ENCODE assay signal across 26 mouse cellular contexts in genomic region chr3:80781144-80781530, GRCm38 (mm10). TPM values are rescaled to one million over a fixed set of nuclear protein-coding genes. Genes with fewer than 3 reads are reported as not detected.
"Had no signal": no experiment of that assay in that cellular context is flagged by ENCODE, and none has a peak within 500 bp of the region (broad histone marks: within the 10 kb centered on the region; RNA-seq: fewer than 3 reads in every experiment).

No protein-coding gene starts in this region.

- H3K4me2 ChIP-seq: heart, embryonic 12.5 days; hindbrain, embryonic 12.5 days; hindbrain, embryonic 14.5 days; limb, embryonic 13.5 days; limb, embryonic 15.5 days; liver, embryonic 12.5 days had no signal

- H3K4me1 ChIP-seq: heart, embryonic 10.5 days; heart, embryonic 12.5 days; hindbrain, embryonic 10.5 days; hindbrain, embryonic 12.5 days; limb, embryonic 13.5 days; limb, embryonic 15.5 days; liver, embryonic 12.5 days had no signal

- H3K27ac ChIP-seq: gastrocnemius, adult 2 months; heart, embryonic 10.5 days; hindbrain, embryonic 10.5 days; hindbrain, embryonic 12.5 days; hindbrain, embryonic 14.5 days; layer of hippocampus, adult 2 months; left cerebral cortex, adult 2 months; limb, embryonic 13.5 days; limb, embryonic 15.5 days; liver, embryonic 12.5 days; liver, embryonic 14.5 days had no signal

- H3K27me3 ChIP-seq: heart, embryonic 12.5 days; hindbrain, embryonic 12.5 days; limb, embryonic 13.5 days; limb, embryonic 15.5 days; liver, embryonic 12.5 days had no signal

- DNase-seq: gastrocnemius, adult 2 months; gastrocnemius, postnatal 10 days; gastrocnemius, postnatal 25 days; heart, adult 18-20 months; heart, postnatal 10 days; heart, postnatal 4 days; kidney, adult 11 months; kidney, adult 2 months; kidney, postnatal 10 days; kidney, postnatal 25 days; kidney, postnatal 4 days; left cerebral cortex, postnatal 4 days had no signal

- H3K4me3 ChIP-seq: gastrocnemius, adult 2 months; heart, embryonic 10.5 days; heart, embryonic 12.5 days; hindbrain, embryonic 10.5 days; hindbrain, embryonic 12.5 days; layer of hippocampus, adult 2 months; left cerebral cortex, adult 2 months; limb, embryonic 13.5 days; limb, embryonic 15.5 days; liver, embryonic 12.5 days had no signal

- H3K9ac ChIP-seq: heart, embryonic 12.5 days; hindbrain, embryonic 12.5 days; hindbrain, embryonic 14.5 days; limb, embryonic 13.5 days; limb, embryonic 15.5 days; liver, embryonic 12.5 days; liver, embryonic 14.5 days had no signal

- H3K36me3 ChIP-seq: heart, embryonic 10.5 days; heart, embryonic 12.5 days; hindbrain, embryonic 10.5 days; hindbrain, embryonic 12.5 days; limb, embryonic 13.5 days; limb, embryonic 15.5 days; liver, embryonic 12.5 days had no signal

- H3K9me3 ChIP-seq: heart, embryonic 10.5 days; heart, embryonic 12.5 days; hindbrain, embryonic 10.5 days; hindbrain, embryonic 12.5 days; limb, embryonic 13.5 days; limb, embryonic 15.5 days; liver, embryonic 12.5 days had no signal

- ATAC-seq: hindbrain, embryonic 16.5 days; inflammation-experienced regulatory T-cells, adult 6 months; liver, embryonic 12.5 days had no signal

RNA-seq across cellular contexts. Expression of gene Gria2, which starts 21.5 kb away (rescaled TPM):
- polyA plus RNA-seq: liver, adult 2 months; liver, embryonic 12.5 days had no signal
